Mouse (Mus musculus) MEL (cell line): ENCODE measurements around the gene Ficd. TPM values are rescaled to one million over a fixed set of nuclear protein-coding genes. Genes with fewer than 3 reads are reported as not detected.

ENCODE experiments used
- DNase-seq: peaks from one replicate; pipeline ENCODE4 v3.0.0; 2011; ENCODE audit warnings: low read depth, low spot score
- H3K27ac ChIP-seq: 2 replicates; pipeline ENCODE4 v1.5.1; 2012; ENCODE audit warnings: low read depth, mild to moderate bottlenecking, control low read depth, low read length, moderate library complexity; ENCODE audit not compliant: control insufficient read depth
- H3K27me3 ChIP-seq, 2 experiments: fragments of 150-350 bp in 1 of 2; sonication (generic) in 1 of 2; 2 replicates each; pipeline ENCODE4 v1.6.1; 2012; ENCODE audit warnings: low read length in 2 of 2, mild to moderate bottlenecking in 2 of 2, improper control_type of control experiment in 1 of 2, moderate library complexity in 1 of 2; ENCODE audit not compliant: insufficient read depth in 2 of 2, control insufficient read depth in 1 of 2
- H3K36me3 ChIP-seq, 2 experiments: 2 replicates each; pipeline ENCODE4 v1.6.1; 2012 to 2014; ENCODE audit warnings: low read length in 2 of 2, improper control_type of control experiment in 1 of 2, inconsistent platforms in 1 of 2, mild to moderate bottlenecking in 1 of 2; ENCODE audit not compliant: insufficient read depth in 2 of 2, control insufficient read depth in 1 of 2
- H3K4me1 ChIP-seq, 2 experiments: fragments of 150-350 bp in 1 of 2; sonication (generic) in 1 of 2; 2 replicates each; pipeline ENCODE4 v1.6.1; 2012; ENCODE audit warnings: low read length in 2 of 2, improper control_type of control experiment in 1 of 2, mild to moderate bottlenecking in 1 of 2; ENCODE audit not compliant: insufficient read depth in 2 of 2, control insufficient read depth in 1 of 2
- H3K4me3 ChIP-seq, 2 experiments: fragments of 150-350 bp in 1 of 2; sonication (generic) in 1 of 2; 2 replicates each; pipeline ENCODE4 v1.5.1; 2012; ENCODE audit warnings: low read depth in 2 of 2, low read length in 2 of 2, mild to moderate bottlenecking in 2 of 2, moderate library complexity in 2 of 2, control low read depth in 1 of 2, improper control_type of control experiment in 1 of 2; ENCODE audit not compliant: control insufficient read depth in 1 of 2, insufficient read depth in 1 of 2
- H3K79me2 ChIP-seq: 2 replicates; pipeline ENCODE4 v1.6.1; 2012; ENCODE audit warnings: mild to moderate bottlenecking, low read length, moderate library complexity; ENCODE audit not compliant: control insufficient read depth, poor library complexity, insufficient read depth
- H3K9ac ChIP-seq: 2 replicates; pipeline ENCODE4 v1.6.1; 2012; ENCODE audit warnings: low read depth, mild to moderate bottlenecking, control low read depth, low read length, moderate library complexity; ENCODE audit not compliant: control insufficient read depth, poor library complexity, severe bottlenecking
- H3K9me3 ChIP-seq: fragments of 150-350 bp; sonication (generic); replicated peaks from 2 replicates; pipeline ENCODE4 v1.6.1; 2012; ENCODE audit warnings: mild to moderate bottlenecking, low read length, improper control_type of control experiment, moderate library complexity; ENCODE audit not compliant: insufficient read depth
- CHD2 ChIP-seq: IDR thresholded peaks from 2 replicates; pipeline ENCODE4 v1.6.1; 2011; ENCODE audit warnings: low read length, improper control_type of control experiment
- CTCF ChIP-seq, 3 experiments: IDR thresholded peaks in 2 of 3; conservative IDR thresholded peaks in 1 of 3; 2 replicates each; pipeline ENCODE4 v1.5.1; 2011 to 2012; ENCODE audit warnings: low read length in 3 of 3, low read depth in 2 of 3, mild to moderate bottlenecking in 2 of 3, improper control_type of control experiment in 1 of 3, inconsistent platforms in 1 of 3, mixed read lengths in 1 of 3, moderate library complexity in 1 of 3; ENCODE audit not compliant: control insufficient read depth in 1 of 3, insufficient read depth in 1 of 3, poor library complexity in 1 of 3, severe bottlenecking in 1 of 3
- KAT2A ChIP-seq: conservative IDR thresholded peaks from 2 replicates; pipeline ENCODE4 v1.6.1; 2012; ENCODE audit warnings: low read depth, low read length, improper control_type of control experiment, inconsistent platforms
- MAFK ChIP-seq: IDR thresholded peaks from 2 replicates; pipeline ENCODE4 v1.6.1; 2011; ENCODE audit warnings: low read depth, mild to moderate bottlenecking, low read length, improper control_type of control experiment, borderline replicate concordance
- MAZ ChIP-seq: IDR thresholded peaks from 2 replicates; pipeline ENCODE4 v1.6.1; 2012; ENCODE audit warnings: low read depth, mild to moderate bottlenecking, inconsistent platforms, low read length, improper control_type of control experiment
- MEF2A ChIP-seq: IDR thresholded peaks from 2 replicates; pipeline ENCODE4 v1.6.1; 2014; ENCODE audit warnings: low read depth, mild to moderate bottlenecking, inconsistent platforms, low read length, improper control_type of control experiment; ENCODE audit not compliant: poor library complexity, insufficient replicate concordance, severe bottlenecking; ENCODE audit errors: extremely low read depth
- MXI1 ChIP-seq: IDR thresholded peaks from 2 replicates; pipeline ENCODE4 v1.6.1; 2011; ENCODE audit warnings: mild to moderate bottlenecking, low read depth, low read length, improper control_type of control experiment
- MYB ChIP-seq: IDR thresholded peaks from 2 replicates; pipeline ENCODE4 v1.6.1; 2011; ENCODE audit warnings: mild to moderate bottlenecking, low read depth, low read length, improper control_type of control experiment
- MYC ChIP-seq: IDR thresholded peaks from 2 replicates; pipeline ENCODE4 v1.6.1; 2011; ENCODE audit warnings: low read depth, mild to moderate bottlenecking, low read length, improper control_type of control experiment, moderate library complexity
- NELFE ChIP-seq: IDR thresholded peaks from 2 replicates; pipeline ENCODE4 v1.6.1; 2011; ENCODE audit warnings: low read depth, low read length, improper control_type of control experiment
- NRF1 ChIP-seq: IDR thresholded peaks from 2 replicates; pipeline ENCODE4 v1.6.1; 2014; ENCODE audit warnings: low read depth, mild to moderate bottlenecking, inconsistent platforms, low read length, improper control_type of control experiment, moderate library complexity; ENCODE audit not compliant: poor library complexity, insufficient read depth, severe bottlenecking
- POLR2AphosphoS5 ChIP-seq: IDR thresholded peaks from 2 replicates; pipeline ENCODE4 v1.6.1; 2012; ENCODE audit warnings: low read depth, borderline replicate concordance, mild to moderate bottlenecking, inconsistent platforms, low read length, moderate library complexity, mixed read lengths
- RAD21 ChIP-seq: IDR thresholded peaks from 2 replicates; pipeline ENCODE4 v1.6.1; 2011; ENCODE audit warnings: mild to moderate bottlenecking, low read depth, low read length, improper control_type of control experiment
- TCF12 ChIP-seq: IDR thresholded peaks from 2 replicates; pipeline ENCODE4 v1.6.1; 2014; ENCODE audit warnings: low read depth, mild to moderate bottlenecking, inconsistent platforms, low read length, improper control_type of control experiment, moderate library complexity
- UBTF ChIP-seq: IDR thresholded peaks from 2 replicates; pipeline ENCODE4 v1.6.1; 2012; ENCODE audit warnings: low read depth, mild to moderate bottlenecking, inconsistent platforms, low read length, improper control_type of control experiment, moderate library complexity, borderline replicate concordance; ENCODE audit not compliant: insufficient read depth
- USF1 ChIP-seq: IDR thresholded peaks from 2 replicates; pipeline ENCODE4 v1.6.1; 2014; ENCODE audit warnings: low read depth, mild to moderate bottlenecking, inconsistent platforms, low read length, improper control_type of control experiment, moderate library complexity
- USF2 ChIP-seq, 2 experiments: IDR thresholded peaks; 2 replicates each; pipeline ENCODE4 v1.6.1; 2011 to 2012; ENCODE audit warnings: improper control_type of control experiment in 2 of 2, low read length in 2 of 2, borderline replicate concordance in 1 of 2, inconsistent platforms in 1 of 2, low read depth in 1 of 2, mild to moderate bottlenecking in 1 of 2; ENCODE audit not compliant: insufficient read depth in 1 of 2
- ZKSCAN1 ChIP-seq: IDR thresholded peaks from 2 replicates; pipeline ENCODE4 v1.6.1; 2012; ENCODE audit warnings: low read depth, mild to moderate bottlenecking, inconsistent platforms, low read length, improper control_type of control experiment, moderate library complexity
- ZMIZ1 ChIP-seq: IDR thresholded peaks from 2 replicates; pipeline ENCODE4 v1.6.1; 2012; ENCODE audit warnings: low read depth, mild to moderate bottlenecking, inconsistent platforms, low read length, improper control_type of control experiment, moderate library complexity
- polyA plus RNA-seq, 2 experiments: library from polyadenylated mRNA; stranded (reverse) in 1 of 2; unstranded in 1 of 2; fragments of >175 nt in 1 of 2; fragments of >200 nt in 1 of 2; gene quantifications; 2 replicates each; pipeline versions ENCODE4 v1.2.1 to v1.2.4; 2012; ENCODE audit warnings: low replicate concordance in 2 of 2, low read depth in 1 of 2; ENCODE audit not compliant: insufficient read length in 2 of 2, insufficient read depth in 1 of 2, missing spikeins in 1 of 2
- total RNA-seq: library from RNA; depleted of rRNA; stranded (reverse); fragments of 300-350 nt; gene quantifications from 2 replicates; pipeline ENCODE4 v1.2.3, GENCODE M21; 2012

The Ficd gene
- total and polyA plus RNA-seq, 3 experiments = 2.5 to 2.7 TPM; not detected in 1

DNA sequence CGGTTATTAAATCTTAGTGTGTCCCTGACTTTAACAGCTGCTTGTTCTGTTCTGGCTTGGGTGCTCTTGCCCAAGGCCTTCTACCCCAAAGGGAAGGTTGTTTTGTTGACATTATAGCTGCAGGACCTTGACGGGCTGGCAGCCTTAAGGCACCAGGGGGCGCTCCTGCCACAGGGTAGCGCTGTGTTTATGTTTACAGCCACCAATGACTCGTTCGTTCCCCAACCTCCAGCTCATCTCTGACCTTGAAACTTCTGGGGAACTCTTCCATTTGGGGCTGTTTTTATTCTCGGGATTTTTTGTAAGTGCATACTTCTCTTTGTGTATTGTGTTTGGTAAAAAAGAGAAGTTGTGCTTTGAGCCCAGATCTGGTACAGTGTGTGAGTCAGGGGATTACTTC is 38.1 kb downstream of the Ficd start (continued):
- no peak for TF ChIP-seq CHD2
- peak; percentile 84 for TF ChIP-seq RAD21
- TF ChIP-seq MYC = no peak
- peak; percentile 78; the same call in 1 of the 2 replicates for TF ChIP-seq MXI1
- no peak for TF ChIP-seq POLR2AphosphoS5
- peak; percentile 89 to 98 (median 94) for TF ChIP-seq CTCF (IDR thresholded peaks at IDR 0.05 in 2 of 3, conservative IDR thresholded peaks at IDR 0.05 in 1 of 3; ENCODE audit: control insufficient read depth in 1 of 3, insufficient read depth in 1 of 3, low read depth in 2 of 3, low read length in 3 of 3, poor library complexity in 1 of 3, severe bottlenecking in 1 of 3)

DNA sequence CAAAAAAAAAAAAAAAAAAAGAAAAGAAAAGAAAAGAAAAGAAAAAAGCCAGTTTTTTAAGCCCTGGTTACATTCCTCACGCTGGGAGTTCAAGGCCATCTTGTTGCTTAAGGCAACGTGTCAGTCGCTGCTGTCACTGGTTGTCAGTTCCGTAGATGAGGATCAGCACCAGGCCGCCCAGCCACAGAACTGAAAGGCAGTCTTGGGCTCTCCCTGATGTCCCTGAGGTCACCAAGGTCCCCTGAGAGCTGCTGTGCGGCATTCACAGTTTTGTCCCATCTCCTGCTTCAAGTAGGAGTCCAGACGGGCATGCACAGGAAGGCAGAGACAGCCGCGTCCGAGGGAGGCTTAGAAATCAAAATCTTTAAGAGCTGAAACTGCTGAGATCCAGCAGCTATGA is 40.0 kb downstream of the Ficd start:
- no peak for TF ChIP-seq MEF2A
- H3K9ac ChIP-seq = no peak overlapping the region
- DNase-seq = no peak
- peaks cover 19% of the 10 kb centered on the region for H3K79me2 ChIP-seq
- no peaks in the 10 kb centered on the region; a peak in 1 of 4 replicates for H3K36me3 ChIP-seq
- no peaks in the 10 kb centered on the region for H3K9me3 ChIP-seq
- no peak overlapping the region for H3K4me3 ChIP-seq
- no peak overlapping the region for H3K27ac ChIP-seq
- peaks cover 0 to 6% of the 10 kb centered on the region in 2 experiments; a peak in 2 of 4 replicates for H3K4me1 ChIP-seq
- no peaks in the 10 kb centered on the region for H3K27me3 ChIP-seq

DNA sequence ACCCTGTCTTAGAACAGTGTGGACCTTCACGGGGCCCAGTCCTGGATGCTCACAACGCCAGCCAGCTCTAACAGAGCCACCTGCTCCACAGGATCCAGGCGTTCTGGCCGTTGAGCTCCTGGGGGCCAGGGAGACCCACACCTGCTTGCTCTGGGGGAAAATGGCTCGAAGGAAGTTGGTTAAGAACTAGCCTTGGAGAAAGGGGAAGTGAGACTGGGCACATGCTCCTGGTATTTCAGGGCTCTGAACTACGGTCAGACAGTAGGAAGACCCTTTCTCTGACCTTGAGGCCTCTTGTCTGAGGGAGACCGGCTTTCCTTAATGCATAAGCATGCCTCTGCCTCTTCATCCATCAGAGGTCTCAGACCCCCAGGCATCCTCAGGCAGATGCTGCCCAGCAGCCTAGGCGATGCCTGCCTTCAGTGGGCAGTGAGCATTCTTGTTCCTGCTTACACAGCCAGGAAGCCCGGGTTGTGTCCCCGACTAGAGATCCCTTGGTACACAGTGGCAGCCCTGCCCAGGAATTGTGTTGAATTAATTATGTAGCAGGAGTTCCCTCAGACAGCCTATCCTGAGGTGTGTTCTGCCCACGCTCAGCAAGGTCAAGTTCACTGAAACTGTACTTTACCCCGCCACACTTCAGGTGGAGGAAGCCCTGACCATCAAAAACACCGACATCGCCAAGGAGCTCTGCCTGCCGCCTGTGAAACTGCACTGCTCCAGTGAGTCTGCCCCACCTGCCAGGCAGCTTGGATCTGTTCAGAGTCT is 40.7 kb downstream of the Ficd start:
- Histone ChIP-seq H3K9ac (no peak overlapping the region), H3K79me2 (peaks cover 11% of the 10 kb centered on the region), H3K27me3 (no peaks in the 10 kb centered on the region), H3K4me1 (peaks cover 0 to 6% of the 10 kb centered on the region in 2 experiments; a peak in 2 of 4 replicates), H3K27ac (no peak overlapping the region), H3K4me3 (no peak overlapping the region), H3K9me3 (no peaks in the 10 kb centered on the region), H3K36me3 (no peaks in the 10 kb centered on the region; a peak in 1 of 4 replicates)
- TF ChIP-seq MYC (0 out of 2 replicates have a peak, but pooled peaks have one; percentile 32), NELFE (no peak)
- peak; percentile 34 for DNase-seq

DNA sequence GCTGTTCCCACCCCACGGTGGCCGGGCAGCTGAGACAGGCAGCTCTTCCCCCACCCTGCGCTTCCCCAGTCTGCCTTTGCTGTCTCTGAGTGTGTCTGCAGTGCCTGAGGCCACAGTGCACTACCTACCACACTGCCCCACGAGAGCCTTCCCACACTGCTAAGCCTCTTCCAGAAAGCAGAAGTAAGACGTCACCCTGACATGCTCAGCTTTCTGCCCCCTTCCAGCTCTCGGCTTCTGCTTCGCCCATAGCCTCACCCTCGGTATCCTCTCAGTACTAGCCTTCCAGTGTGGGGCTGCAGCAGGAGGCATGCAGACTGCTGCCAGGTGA is 41.3 kb downstream of the Ficd start:
- Histone ChIP-seq H3K27me3 (no peaks in the 10 kb centered on the region), H3K9me3 (no peaks in the 10 kb centered on the region), H3K4me1 (peaks cover 0 to 6% of the 10 kb centered on the region in 2 experiments; a peak in 2 of 4 replicates), H3K36me3 (no peaks in the 10 kb centered on the region; a peak in 1 of 4 replicates), H3K4me3 (no peak overlapping the region), H3K79me2 (peaks cover 8% of the 10 kb centered on the region), H3K9ac (no peak overlapping the region), H3K27ac (no peak overlapping the region)
- TF ChIP-seq ZMIZ1 = no peak
- no peak for TF ChIP-seq ZKSCAN1
- TF ChIP-seq MEF2A = no peak
- TF ChIP-seq MAFK = no peak
- TF ChIP-seq CHD2 = no peak
- no peak for TF ChIP-seq KAT2A
- TF ChIP-seq UBTF = no peak
- no peak for TF ChIP-seq MAZ
- TF ChIP-seq MYB = no peak
- no peak for TF ChIP-seq USF1
- TF ChIP-seq USF2 (IDR thresholded peaks at IDR 0.05; ENCODE audit: borderline replicate concordance in 1 of 2, insufficient read depth in 1 of 2, low read depth in 1 of 2, low read length in 2 of 2) = no peak
- no peak for TF ChIP-seq POLR2AphosphoS5
- TF ChIP-seq TCF12 = no peak
- no peak for TF ChIP-seq NRF1
- peak; percentile 49 for DNase-seq
